Mouse (Mus musculus) C2C12 (cell line): ENCODE data around the gene Gm10720. TPM values are rescaled to one million over a fixed set of nuclear protein-coding genes. Genes with fewer than 3 reads are reported as not detected.
"Not testable (repeated sequence)": the region's sequence is repeated elsewhere in the genome, so short reads cannot be mapped to it uniquely, and the experiment has no call there.

Experiments
- H3K27me3 ChIP-seq: one replicate; pipeline ENCODE4 v1.6.1; 2011; ENCODE audit not compliant: control insufficient read depth, insufficient read depth, insufficient read length
- H3K36me3 ChIP-seq: one replicate; pipeline ENCODE4 v1.6.1; 2011; ENCODE audit not compliant: control insufficient read depth, insufficient read depth
- H3K4me3 ChIP-seq: one replicate; pipeline ENCODE4 v1.5.1; 2011; ENCODE audit warnings: mild to moderate bottlenecking, control low read depth; ENCODE audit not compliant: poor library complexity, insufficient read depth, severe bottlenecking
- H3K79me2 ChIP-seq: one replicate; pipeline ENCODE4 v1.6.1; 2011; ENCODE audit not compliant: control insufficient read depth, insufficient read depth
- H3K79me3 ChIP-seq: one replicate; pipeline ENCODE4 v1.6.1; 2011; ENCODE audit warnings: low read depth, control low read depth
- H3ac ChIP-seq: one replicate; pipeline ENCODE3; 2011; ENCODE audit warnings: low read depth; ENCODE audit not compliant: control insufficient read depth, insufficient read length
- polyA plus RNA-seq: library from polyadenylated mRNA; unstranded; fragments of >200 nt; fragmentation: generic; extraction: Trizol; gene quantifications from one replicate; pipeline ENCODE4 v1.2.1, GENCODE M21; 2012; ENCODE audit warnings: missing spikeins

Gene Gm10720
- polyA plus RNA-seq, 1 experiment, result not detected

- H3ac ChIP-seq, H3K36me3 ChIP-seq, H3K79me2 ChIP-seq, H3K27me3 ChIP-seq, H3K79me3 ChIP-seq, H3K4me3 ChIP-seq: not testable (repeated sequence)
These were observed 442 bp downstream of the Gm10720 start for GRCm38 (mm10) chr9:3015896-3016295.

GRCm38 (mm10) chr9:3017108-3017507 is 1.7 kb downstream of the Gm10720 start, which contains the start of gene Gm10719:
Gene Gm10719 (plus strand): TSS chr9:3017408.
- H3K36me3 ChIP-seq, H3K27me3 ChIP-seq, H3ac ChIP-seq, H3K4me3 ChIP-seq, H3K79me2 ChIP-seq, H3K79me3 ChIP-seq: not testable (repeated sequence)

- not testable (repeated sequence) for H3K27me3 ChIP-seq, H3K36me3 ChIP-seq, H3ac ChIP-seq, H3K79me3 ChIP-seq, H3K79me2 ChIP-seq, H3K4me3 ChIP-seq
These were observed 3.5 kb downstream of the Gm10720 start for GRCm38 (mm10) chr9:3018944-3019343.

- H3K36me3 ChIP-seq, H3K79me2 ChIP-seq, H3K27me3 ChIP-seq, H3ac ChIP-seq, H3K4me3 ChIP-seq, H3K79me3 ChIP-seq: not testable (repeated sequence)
These were observed 4.6 kb downstream of the Gm10720 start for GRCm38 (mm10) chr9:3019835-3020727.

GRCm38 (mm10) chr9:3022316-3023008 is 7.0 kb downstream of the Gm10720 start:
- H3K4me3 ChIP-seq, H3ac ChIP-seq, H3K79me3 ChIP-seq, H3K79me2 ChIP-seq, H3K36me3 ChIP-seq, H3K27me3 ChIP-seq: not testable (repeated sequence)

- H3K79me3 ChIP-seq, H3K36me3 ChIP-seq, H3ac ChIP-seq, H3K27me3 ChIP-seq, H3K79me2 ChIP-seq, H3K4me3 ChIP-seq: not testable (repeated sequence)
These were observed 8.0 kb downstream of the Gm10720 start, which contains the start of gene Gm10718 for GRCm38 (mm10) chr9:3023312-3023984. Gene Gm10718 (plus strand): TSS chr9:3023547.

- H3K4me3 ChIP-seq, H3K79me2 ChIP-seq, H3ac ChIP-seq, H3K27me3 ChIP-seq, H3K36me3 ChIP-seq, H3K79me3 ChIP-seq: not testable (repeated sequence)
These were observed 8.7 kb downstream of the Gm10720 start for GRCm38 (mm10) chr9:3023985-3024648.

GRCm38 (mm10) chr9:3024912-3025467 is 9.5 kb downstream of the Gm10720 start, which contains the start of gene Gm10717:
Gene Gm10717 (plus strand): TSS chr9:3025417.
- not testable (repeated sequence) for H3K4me3 ChIP-seq, H3ac ChIP-seq, H3K79me3 ChIP-seq, H3K27me3 ChIP-seq, H3K36me3 ChIP-seq, H3K79me2 ChIP-seq

GRCm38 (mm10) chr9:3025653-3026052 is 10.2 kb downstream of the Gm10720 start:
- H3K4me3 ChIP-seq, H3K79me3 ChIP-seq, H3K27me3 ChIP-seq, H3K79me2 ChIP-seq, H3ac ChIP-seq, H3K36me3 ChIP-seq: not testable (repeated sequence)

GRCm38 (mm10) chr9:3026136-3026535 is 10.7 kb downstream of the Gm10720 start:
- H3K79me2 ChIP-seq, H3K27me3 ChIP-seq, H3K79me3 ChIP-seq, H3ac ChIP-seq, H3K36me3 ChIP-seq, H3K4me3 ChIP-seq: not testable (repeated sequence)

- not testable (repeated sequence) for H3ac ChIP-seq, H3K4me3 ChIP-seq
These were observed 11.3 kb downstream of the Gm10720 start for GRCm38 (mm10) chr9:3026741-3027140.

More at GRCm38 (mm10) chr9:3026741-3027140, 11.3 kb downstream of the Gm10720 start:
- not testable (repeated sequence) for H3K27me3 ChIP-seq, H3K36me3 ChIP-seq, H3K79me3 ChIP-seq, H3K79me2 ChIP-seq
